Mouse (Mus musculus) large intestine, adult 2 months (tissue): ENCODE results near the gene Mcmbp. TPM values are rescaled to one million over a fixed set of nuclear protein-coding genes. Genes with fewer than 3 reads are reported as not detected.
"Not testable (repeated sequence)": the region's sequence is repeated elsewhere in the genome, so short reads cannot be mapped to it uniquely, and the experiment has no call there.

Source experiments
- DNase-seq: peaks from one replicate; pipeline ENCODE4 v3.0.0-alpha.2; 2012; ENCODE audit warnings: low read depth, low spot score
- WGBS: fragments of 180-500 bp; shearing (Covaris S2); methylation state at CpG from one replicate; pipeline ENCODE4 v1.1.7; 2018; 5-methylcytosine and 5-hydroxymethylcytosine counted together
- polyA plus RNA-seq: library from polyadenylated mRNA; depleted of rRNA; stranded (reverse); fragments of >200 nt; gene quantifications from 2 replicates; pipeline ENCODE4 v1.2.3, GENCODE M21; 2012

Gene Mcmbp
- polyA plus RNA-seq, 1 experiment, result 24.0 TPM

- DNase-seq, result no peak
- WGBS, result 77% methylated on average over 9 of the region's 9 CpGs
Observed at GRCm38 (mm10) chr7:128725189-128725588, 15.1 kb downstream of the Mcmbp start.

- DNase-seq, result no peak
- 28% methylated on average over 4 of the region's 4 CpGs for WGBS
Observed at GRCm38 (mm10) chr7:128724761-128725160, 15.5 kb downstream of the Mcmbp start.

GRCm38 (mm10) chr7:128717991-128718390, 22.3 kb downstream of the Mcmbp start:
- no peak for DNase-seq
- 70% methylated on average over 4 of the region's 4 CpGs for whole genome bisulfite sequencing

- WGBS, result 25% methylated on average over 4 of the region's 4 CpGs
- no peak for DNase-seq
Observed at GRCm38 (mm10) chr7:128705735-128706134, 34.6 kb downstream of the Mcmbp start.

GRCm38 (mm10) chr7:128699959-128700358, 40.3 kb downstream of the Mcmbp start:
- 85% methylated on average over 6 of the region's 6 CpGs for WGBS
- DNase-seq, result not testable (repeated sequence)

- DNase-seq, result no peak
- WGBS, result 91% methylated on average over 10 of the region's 10 CpGs
Observed at GRCm38 (mm10) chr7:128694848-128695247, 45.4 kb downstream of the Mcmbp start.

GRCm38 (mm10) chr7:128692163-128692562, 48.1 kb downstream of the Mcmbp start:
- 86% methylated on average over 7 of the region's 7 CpGs for WGBS
- DNase-seq, result no peak

GRCm38 (mm10) chr7:128690796-128691195, 49.5 kb downstream of the Mcmbp start:
- DNase-seq, result no peak
- 60% methylated on average over 7 of the region's 7 CpGs for WGBS

GRCm38 (mm10) chr7:128690070-128690469, 50.2 kb downstream of the Mcmbp start:
- peak; percentile 51 for DNase-seq
- 9% methylated on average over 7 of the region's 7 CpGs for WGBS

- DNase-seq, result no peak
- WGBS, result 91% methylated on average over 8 of the region's 8 CpGs
Observed at GRCm38 (mm10) chr7:128689347-128689746, 50.9 kb downstream of the Mcmbp start.

GRCm38 (mm10) chr7:128687821-128688564, 52.3 kb downstream of the Mcmbp start:
- DNase-seq, result no peak
- WGBS, result 57% methylated on average over 56 of the region's 56 CpGs

- DNase-seq, result no peak
- WGBS, result 83% methylated on average over 3 of the region's 3 CpGs
Observed at GRCm38 (mm10) chr7:128678546-128678945, 61.7 kb downstream of the Mcmbp start.

- DNase-seq, result no peak
- WGBS, result 52% methylated on average over 15 of the region's 15 CpGs
Observed at GRCm38 (mm10) chr7:128672408-128673010, 67.8 kb downstream of the Mcmbp start.

- 62% methylated on average over 8 of the region's 8 CpGs for WGBS
- no peak for DNase-seq
Observed at GRCm38 (mm10) chr7:128671952-128672351, 68.3 kb downstream of the Mcmbp start.

GRCm38 (mm10) chr7:128668831-128669230, 71.5 kb downstream of the Mcmbp start:
- WGBS, result 86% methylated on average over 2 of the region's 2 CpGs
- DNase-seq, result no peak

- DNase-seq, result no peak
- 83% methylated on average over 5 of the region's 5 CpGs for WGBS
Observed at GRCm38 (mm10) chr7:128667788-128668187, 72.5 kb downstream of the Mcmbp start.

- 88% methylated on average over 11 of the region's 11 CpGs for WGBS
Observed at GRCm38 (mm10) chr7:128664861-128665377, 75.4 kb downstream of the Mcmbp start.

GRCm38 (mm10) chr7:128663906-128664305, 76.4 kb downstream of the Mcmbp start:
- DNase-seq, result no peak
- WGBS, result 93% methylated on average over 8 of the region's 8 CpGs

More at GRCm38 (mm10) chr7:128664861-128665377, 75.4 kb downstream of the Mcmbp start:
- DNase-seq, result no peak

GRCm38 (mm10) chr7:128656970-128657369, 83.3 kb downstream of the Mcmbp start:
- DNase-seq, result no peak
- 95% methylated on average over 1 of the region's 1 CpGs for WGBS
